Mouse (Mus musculus): ENCODE measurements around the gene Gnao1. TPM values are rescaled to one million over a fixed set of nuclear protein-coding genes. Genes with fewer than 3 reads are reported as not detected.

Gnao1 gene
- 443 TPM for polyA plus RNA-seq (2015; fragmentation: Illumina TruSeq; extraction: RNeasy Lipid Tissue Mini Kit (QIAGEN cat#74804); ENCODE audit: low read depth, low replicate concordance)

GRCm38 (mm10) chr8:93809686-93810027 lies at the start of gene Gnao1:
Gene Gnao1 (plus strand): TSS chr8:93809966.

GRCm38 (mm10) chr8:94012013-94012951 lies 202.5 kb downstream of the Gnao1 start, which contains the start of gene Amfr:
Gene Amfr (minus strand): TSS chr8:94012842.

Other genes with a start within 250 kb of the Gnao1 start
- 101 TPM for gene Amfr, start 202.9 kb downstream of the Gnao1 start, polyA plus RNA-seq (2015; fragmentation: Illumina TruSeq; extraction: RNeasy Lipid Tissue Mini Kit (QIAGEN cat#74804); ENCODE audit: low read depth, low replicate concordance)
- gene Nudt21, start 227.1 kb downstream of the Gnao1 start, polyA plus RNA-seq (2015; fragmentation: Illumina TruSeq; extraction: RNeasy Lipid Tissue Mini Kit (QIAGEN cat#74804); ENCODE audit: low read depth, low replicate concordance), result 41.8 TPM
- gene Ogfod1, start 227.2 kb downstream of the Gnao1 start, polyA plus RNA-seq (2015; fragmentation: Illumina TruSeq; extraction: RNeasy Lipid Tissue Mini Kit (QIAGEN cat#74804); ENCODE audit: low read depth, low replicate concordance), result 66.0 TPM

All from brain, adult 10 weeks (tissue).